Mouse (Mus musculus) E14TG2a.4 (cell line): ENCODE measurements around the gene Egln3.
A peak's percentile ranks its signal among the peaks of the same experiment; 100 is the strongest.

Experiments used
- H3K27me3 ChIP-seq: 2 replicates; pipeline ENCODE4 v1.6.1; 2014; ENCODE audit warnings: low read length, control low read depth; ENCODE audit not compliant: insufficient read depth
- H3K36me3 ChIP-seq: 2 replicates; pipeline ENCODE4 v1.6.1; 2014; ENCODE audit warnings: low read length, control low read depth; ENCODE audit not compliant: insufficient read depth
- H3K4me1 ChIP-seq: replicated peaks from 2 replicates; pipeline ENCODE4 v1.6.1; 2014; ENCODE audit warnings: low read depth, low read length, control low read depth
- H3K4me3 ChIP-seq: replicated peaks from 2 replicates; pipeline ENCODE4 v1.5.1; 2014; ENCODE audit warnings: mild to moderate bottlenecking, low read length
- H3K9me3 ChIP-seq: 2 replicates; pipeline ENCODE4 v1.6.1; 2014; ENCODE audit warnings: low read length, control low read depth
- CTCF ChIP-seq: conservative IDR thresholded peaks from 2 replicates; pipeline ENCODE4 v1.5.1; 2014; ENCODE audit warnings: low read length
- NANOG ChIP-seq: IDR thresholded peaks from 2 replicates; pipeline ENCODE4 v1.6.1; 2014; ENCODE audit warnings: borderline replicate concordance, low read length, mixed read lengths
- POU5F1 ChIP-seq: IDR thresholded peaks from 2 replicates; pipeline ENCODE4 v1.6.1; 2014; ENCODE audit warnings: low read length, borderline replicate concordance

The Egln3 gene

DNA sequence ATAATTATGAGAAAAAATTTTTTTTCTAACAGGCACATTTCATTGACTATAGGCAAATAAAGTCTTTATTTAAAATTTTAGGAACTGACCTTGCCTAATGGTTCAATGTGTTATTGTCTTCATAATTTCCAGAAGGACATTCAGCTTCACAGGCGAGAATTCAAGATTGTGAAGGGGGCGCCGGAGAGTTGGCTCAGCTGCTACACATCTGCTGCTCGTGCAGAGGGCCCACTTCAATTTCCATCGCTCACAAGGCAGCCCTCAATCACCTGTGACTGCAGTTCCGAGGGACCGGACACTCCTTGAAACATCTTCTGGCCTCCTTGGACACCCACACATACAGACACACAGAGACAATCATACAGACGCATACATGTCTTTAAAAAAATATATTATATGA, 23.9 kb upstream of the Egln3 start:
- no peaks in the 10 kb centered on the region for H3K36me3 ChIP-seq
- TF ChIP-seq NANOG, result no peak
- TF ChIP-seq CTCF, result no peak
- no peak for TF ChIP-seq POU5F1

DNA sequence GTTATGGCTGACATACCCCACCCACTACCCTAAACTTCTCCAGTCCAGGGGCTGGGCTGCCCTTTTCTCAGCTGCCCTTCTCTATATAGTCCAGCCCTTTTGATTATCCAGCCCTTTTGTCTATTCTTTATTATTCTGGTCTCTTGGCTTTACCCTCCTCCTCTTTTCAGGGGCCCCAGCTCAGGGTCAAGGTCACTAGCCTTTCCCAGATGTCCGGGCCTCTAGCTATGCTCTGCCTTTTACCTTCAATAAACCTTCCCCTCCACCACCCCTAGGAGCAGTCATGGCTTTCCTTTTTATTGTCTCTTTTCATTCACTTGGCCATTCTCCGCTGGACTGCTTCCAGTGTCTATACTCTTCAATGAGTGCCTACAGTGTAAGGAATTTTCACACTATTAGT, 22.7 kb upstream of the Egln3 start:
- Histone ChIP-seq H3K36me3 (no peaks in the 10 kb centered on the region), H3K4me3 (no peak overlapping the region), H3K9me3 (no peaks in the 10 kb centered on the region), H3K27me3 (peaks cover 4% of the 10 kb centered on the region; the same call in 1 of the 2 replicates), H3K4me1 (peaks cover 66% of the 10 kb centered on the region)
- TF ChIP-seq CTCF, result no peak
- TF ChIP-seq NANOG, result no peak
- no peak for TF ChIP-seq POU5F1

More for the DNA sequence above, 23.9 kb upstream of the Egln3 start:
- Histone ChIP-seq H3K9me3 (no peaks in the 10 kb centered on the region), H3K27me3 (no peaks in the 10 kb centered on the region), H3K4me3 (no peak overlapping the region), H3K4me1 (peaks cover 61% of the 10 kb centered on the region)

DNA sequence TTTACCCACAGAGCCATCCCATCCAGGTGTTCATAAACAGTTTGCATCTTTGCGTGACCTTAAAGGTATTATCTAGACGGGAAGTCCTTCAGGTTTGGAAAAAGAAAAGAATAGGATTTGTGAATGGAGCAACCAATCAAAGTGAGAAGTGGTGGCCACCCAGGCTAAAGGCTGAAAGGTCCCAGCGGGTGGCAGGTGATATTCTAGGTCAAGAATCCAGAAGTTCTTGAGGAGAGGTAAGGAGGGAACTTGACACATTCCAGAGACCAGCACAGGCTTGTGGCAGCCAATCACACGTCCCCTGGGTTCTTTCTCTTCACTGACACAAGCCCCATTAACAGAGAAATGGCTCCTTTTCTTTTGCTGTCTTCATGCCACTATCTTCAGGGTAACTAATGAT, 21.9 kb upstream of the Egln3 start:
- no peak for TF ChIP-seq POU5F1
- TF ChIP-seq CTCF, result no peak
- TF ChIP-seq NANOG, result no peak
- peaks cover 6% of the 10 kb centered on the region; the same call in 1 of the 2 replicates for H3K27me3 ChIP-seq
- no peak overlapping the region for H3K4me3 ChIP-seq
- H3K9me3 ChIP-seq, result no peaks in the 10 kb centered on the region
- H3K36me3 ChIP-seq, result no peaks in the 10 kb centered on the region
- peaks cover 63% of the 10 kb centered on the region for H3K4me1 ChIP-seq

DNA sequence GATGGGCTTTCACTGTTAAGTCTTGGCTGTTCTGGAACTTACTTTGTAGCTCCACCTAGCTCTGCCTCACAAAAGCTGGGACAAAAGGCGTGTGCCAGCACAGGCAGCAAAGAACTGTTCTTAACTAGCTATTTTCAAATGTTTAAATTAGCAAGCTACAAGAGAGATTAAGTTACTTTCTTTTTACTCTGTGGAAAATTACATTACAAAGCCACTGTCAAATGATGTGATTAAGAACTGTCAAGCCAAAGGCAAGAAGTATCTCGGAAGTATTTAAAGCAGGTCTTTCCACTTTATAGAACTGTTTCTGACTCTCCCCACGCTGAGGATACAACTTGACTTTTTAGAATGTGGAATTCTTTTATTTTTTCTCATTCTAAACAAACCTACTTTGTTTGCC, 21.4 kb upstream of the Egln3 start:
- peaks cover 6% of the 10 kb centered on the region; the same call in 1 of the 2 replicates for H3K27me3 ChIP-seq
- peaks cover 63% of the 10 kb centered on the region for H3K4me1 ChIP-seq
- H3K9me3 ChIP-seq, result no peaks in the 10 kb centered on the region
- H3K36me3 ChIP-seq, result no peaks in the 10 kb centered on the region
- no peak overlapping the region for H3K4me3 ChIP-seq
- TF ChIP-seq POU5F1 (no peak), CTCF (no peak), NANOG (peak; percentile 74; the same call in 1 of the 2 replicates)

DNA sequence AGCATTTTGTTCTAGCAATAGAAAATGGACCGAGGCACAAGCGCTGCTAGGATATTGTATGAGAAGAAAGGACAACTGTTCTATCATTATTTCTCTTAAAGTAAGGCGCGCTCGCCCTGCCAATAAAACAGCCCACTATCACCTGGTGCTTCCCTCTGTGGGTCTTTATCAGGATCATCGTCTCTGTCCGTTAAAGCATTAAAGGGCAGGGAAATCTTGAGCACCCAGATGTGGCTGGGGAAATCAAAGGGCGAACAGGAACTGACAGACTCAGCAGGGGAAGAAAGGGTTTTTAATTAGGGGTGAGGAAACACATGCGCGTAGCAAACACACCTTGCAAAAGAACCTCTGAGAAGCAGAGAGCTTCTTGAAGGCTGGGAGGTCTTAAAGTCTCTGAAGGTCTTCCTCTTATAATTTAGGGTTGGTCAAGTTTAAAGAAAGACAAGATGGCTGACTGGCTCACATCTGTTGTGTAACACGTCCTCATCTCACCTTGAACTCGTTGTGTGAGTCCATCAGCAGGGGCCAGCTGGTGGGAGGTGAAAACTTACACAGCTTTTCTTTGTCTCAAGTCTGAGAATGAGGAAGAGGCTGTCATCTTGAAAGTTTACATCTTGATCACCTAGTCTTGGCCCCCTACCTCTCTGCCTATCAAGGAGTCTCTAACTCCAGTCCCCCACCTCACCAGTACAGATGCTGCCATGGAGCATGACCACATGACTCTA, 18.5 kb upstream of the Egln3 start:
- TF ChIP-seq CTCF, result no peak
- 0 out of 2 replicates have a peak, but pooled peaks have one; percentile 23 for TF ChIP-seq NANOG
- no peak for TF ChIP-seq POU5F1
- peaks cover 7% of the 10 kb centered on the region; the same call in 1 of the 2 replicates for H3K27me3 ChIP-seq

DNA sequence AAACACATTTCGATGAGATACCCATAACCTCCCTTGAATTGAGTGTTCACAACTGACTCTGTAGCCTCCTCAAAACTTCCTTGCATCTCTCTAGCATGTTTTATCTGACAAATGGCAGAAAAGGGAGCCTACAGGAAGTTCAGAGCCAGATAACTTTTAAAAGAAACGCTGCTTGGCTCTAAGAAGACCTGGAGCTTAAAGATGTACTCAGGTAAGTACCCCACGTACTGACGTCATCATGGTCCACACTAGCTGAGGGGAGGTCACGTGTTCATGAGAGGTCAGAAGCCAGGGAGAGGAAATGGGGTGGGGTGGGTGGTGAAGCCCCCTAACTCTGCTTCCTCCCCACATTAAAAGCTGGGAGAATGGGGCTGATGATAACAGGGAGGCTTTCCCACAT, 13.0 kb upstream of the Egln3 start:
- Histone ChIP-seq H3K27me3 (peaks cover 19% of the 10 kb centered on the region; the same call in 1 of the 2 replicates), H3K9me3 (no peaks in the 10 kb centered on the region), H3K36me3 (no peaks in the 10 kb centered on the region), H3K4me1 (peaks cover 10% of the 10 kb centered on the region), H3K4me3 (no peak overlapping the region)
- no peak for TF ChIP-seq CTCF
- TF ChIP-seq POU5F1, result no peak
- TF ChIP-seq NANOG, result no peak

More for the DNA sequence above, 18.5 kb upstream of the Egln3 start:
- no peak overlapping the region for H3K4me3 ChIP-seq
- no peaks in the 10 kb centered on the region for H3K36me3 ChIP-seq
- H3K4me1 ChIP-seq, result peaks cover 62% of the 10 kb centered on the region
- H3K9me3 ChIP-seq, result no peaks in the 10 kb centered on the region

DNA sequence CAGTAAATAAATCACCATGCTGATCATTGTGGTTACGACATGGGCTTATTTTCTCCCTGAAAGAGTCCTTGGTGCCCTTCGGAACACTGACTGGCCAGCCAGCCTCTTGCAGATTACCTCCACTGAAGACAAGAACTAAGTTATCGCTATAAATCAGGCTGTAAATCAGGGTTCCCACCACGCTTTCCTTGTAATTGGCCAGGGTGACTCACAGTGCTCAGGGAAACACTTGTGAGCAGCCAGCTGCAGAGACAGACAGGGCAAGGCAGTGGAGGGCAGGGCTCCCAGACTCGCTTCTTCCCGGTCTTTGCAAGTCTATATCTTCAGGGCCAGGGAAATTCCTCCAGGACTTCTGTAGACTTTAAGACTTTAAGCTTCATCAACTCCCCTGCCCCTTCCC, 10.8 kb upstream of the Egln3 start:
- no peak overlapping the region for H3K4me3 ChIP-seq
- H3K9me3 ChIP-seq, result no peaks in the 10 kb centered on the region
- H3K4me1 ChIP-seq, result 0 out of 2 replicates have a peak, but pooled peaks cover 3% of the 10 kb centered on the region
- TF ChIP-seq POU5F1 (no peak), NANOG (no peak), CTCF (no peak)
- H3K27me3 ChIP-seq, result 0 out of 2 replicates have a peak, but pooled peaks cover 14% of the 10 kb centered on the region
- H3K36me3 ChIP-seq, result no peaks in the 10 kb centered on the region

DNA sequence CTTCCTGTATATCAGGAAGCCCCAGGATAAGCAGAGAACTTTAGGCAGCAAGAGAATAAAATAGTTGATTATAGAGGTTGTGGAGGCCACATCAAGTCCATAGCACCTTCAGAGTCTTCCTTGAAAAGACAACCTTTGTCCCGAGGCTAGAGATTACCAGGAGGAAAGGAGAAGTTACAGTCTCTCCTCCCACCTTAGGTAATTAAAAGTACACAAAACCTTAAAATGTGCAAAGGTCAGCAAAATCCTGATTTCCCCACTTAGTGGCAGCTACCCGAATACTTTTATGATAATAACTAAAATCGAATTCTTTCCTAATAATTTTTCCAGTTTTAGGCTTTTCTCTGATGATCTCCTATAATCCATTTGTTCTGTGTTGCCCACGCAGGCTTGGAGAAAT, 10.2 kb upstream of the Egln3 start:
- TF ChIP-seq NANOG, result no peak
- TF ChIP-seq POU5F1, result no peak
- no peak for TF ChIP-seq CTCF
- Histone ChIP-seq H3K4me3 (no peak overlapping the region), H3K27me3 (0 out of 2 replicates have a peak, but pooled peaks cover 14% of the 10 kb centered on the region), H3K36me3 (no peaks in the 10 kb centered on the region), H3K9me3 (no peaks in the 10 kb centered on the region), H3K4me1 (0 out of 2 replicates have a peak, but pooled peaks cover 3% of the 10 kb centered on the region)

DNA sequence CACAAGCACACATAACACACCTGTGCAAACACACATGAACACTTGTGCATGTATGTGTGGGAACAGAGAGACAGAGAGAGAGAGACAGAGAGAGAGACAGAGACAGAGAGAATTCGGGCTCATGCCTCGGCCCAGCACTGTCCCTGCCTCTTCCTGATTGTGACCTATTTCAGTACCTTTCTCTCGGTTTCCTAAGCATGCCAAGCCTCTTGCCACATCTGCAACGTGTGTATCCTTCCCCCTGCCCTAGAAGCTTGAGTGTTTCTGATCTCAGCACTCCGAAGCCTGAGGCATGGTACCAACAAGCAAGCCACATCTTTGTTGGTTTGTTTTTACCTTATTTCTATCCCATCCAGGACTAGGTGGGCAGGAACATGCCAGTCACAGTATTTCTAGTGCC, 9.6 kb upstream of the Egln3 start:
- Histone ChIP-seq H3K27me3 (0 out of 2 replicates have a peak, but pooled peaks cover 14% of the 10 kb centered on the region), H3K9me3 (no peaks in the 10 kb centered on the region), H3K36me3 (no peaks in the 10 kb centered on the region), H3K4me1 (0 out of 2 replicates have a peak, but pooled peaks cover 3% of the 10 kb centered on the region), H3K4me3 (no peak overlapping the region)
- TF ChIP-seq CTCF, result no peak
- TF ChIP-seq NANOG, result no peak
- TF ChIP-seq POU5F1, result no peak
